Mouse (Mus musculus): ENCODE data around the gene Best3. TPM values are rescaled to one million over a fixed set of nuclear protein-coding genes. Genes with fewer than 3 reads are reported as not detected.
"Not testable (repeated sequence)": the region's sequence is repeated elsewhere in the genome, so short reads cannot be mapped to it uniquely, and the experiment has no call there.

Best3 gene
- total and polyA plus RNA-seq, 2 experiments from 2014 or later, result 0.57 to 1.1 TPM

DNA sequence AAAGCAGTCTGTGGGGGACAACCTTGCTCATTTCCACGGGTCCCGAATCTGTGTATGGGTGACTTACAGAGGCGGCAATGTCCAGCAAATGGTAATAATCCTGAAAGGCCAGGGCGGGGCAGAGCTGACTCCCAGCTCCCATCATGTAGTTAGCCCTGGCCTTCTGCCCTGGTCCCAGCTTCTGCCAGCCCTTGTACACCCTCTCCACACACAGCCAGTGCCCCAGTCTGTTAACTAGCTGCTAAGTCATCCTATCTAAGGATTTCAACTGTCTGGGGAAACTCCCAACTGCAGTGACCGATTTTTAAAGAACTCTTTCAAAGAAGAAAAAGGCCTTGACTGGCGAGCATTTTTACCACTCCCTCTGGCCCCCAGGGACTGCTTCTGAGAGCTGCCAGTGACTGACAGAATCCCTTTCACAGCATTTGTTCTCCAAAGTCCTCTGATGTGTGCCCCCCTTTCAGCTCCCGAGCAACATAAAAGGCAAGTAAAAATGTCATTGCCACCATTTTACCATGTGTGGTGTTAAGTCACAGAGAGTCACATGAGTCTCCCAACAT is 32.2 kb downstream of the Best3 start:
- ATAC-seq (ENCODE audit: insufficient read depth, low read depth) (no peak), DNase-seq (ENCODE audit: low spot score) (no peak)
- no peak for TF ChIP-seq EP300 (IDR thresholded peaks at IDR 0.05; ENCODE audit: low read depth)
- TF ChIP-seq CTCF (IDR thresholded peaks at IDR 0.05; ENCODE audit: low read depth), result no peak
- 0 out of 2 replicates have a peak, but pooled peaks cover 5% of the 10 kb centered on the region for H3K27me3 ChIP-seq (ENCODE audit: control insufficient read depth, insufficient read depth, low read length)
- no peak overlapping the region for H3K4me3 ChIP-seq (ENCODE audit: low read depth, low read length)
- no peaks in the 10 kb centered on the region for H3K9me3 ChIP-seq (replicated peaks; ENCODE audit: control insufficient read depth, low read length)
- H3K27ac ChIP-seq (ENCODE audit: low read depth), result no peak overlapping the region; the same call in 1 of the 2 replicates
- H3K9ac ChIP-seq (replicated peaks; ENCODE audit: low read depth, low read length), result no peak overlapping the region
- 65% methylated on average over 7 of the region's 7 CpGs for WGBS
- no peak overlapping the region for H3K4me2 ChIP-seq (ENCODE audit: low read depth, low read length)
- no peaks in the 10 kb centered on the region for H3K36me3 ChIP-seq (replicated peaks; ENCODE audit: control insufficient read depth, insufficient read depth, low read length)
- peaks cover 18% of the 10 kb centered on the region for H3K4me1 ChIP-seq (ENCODE audit: control insufficient read depth, insufficient read depth)

DNA sequence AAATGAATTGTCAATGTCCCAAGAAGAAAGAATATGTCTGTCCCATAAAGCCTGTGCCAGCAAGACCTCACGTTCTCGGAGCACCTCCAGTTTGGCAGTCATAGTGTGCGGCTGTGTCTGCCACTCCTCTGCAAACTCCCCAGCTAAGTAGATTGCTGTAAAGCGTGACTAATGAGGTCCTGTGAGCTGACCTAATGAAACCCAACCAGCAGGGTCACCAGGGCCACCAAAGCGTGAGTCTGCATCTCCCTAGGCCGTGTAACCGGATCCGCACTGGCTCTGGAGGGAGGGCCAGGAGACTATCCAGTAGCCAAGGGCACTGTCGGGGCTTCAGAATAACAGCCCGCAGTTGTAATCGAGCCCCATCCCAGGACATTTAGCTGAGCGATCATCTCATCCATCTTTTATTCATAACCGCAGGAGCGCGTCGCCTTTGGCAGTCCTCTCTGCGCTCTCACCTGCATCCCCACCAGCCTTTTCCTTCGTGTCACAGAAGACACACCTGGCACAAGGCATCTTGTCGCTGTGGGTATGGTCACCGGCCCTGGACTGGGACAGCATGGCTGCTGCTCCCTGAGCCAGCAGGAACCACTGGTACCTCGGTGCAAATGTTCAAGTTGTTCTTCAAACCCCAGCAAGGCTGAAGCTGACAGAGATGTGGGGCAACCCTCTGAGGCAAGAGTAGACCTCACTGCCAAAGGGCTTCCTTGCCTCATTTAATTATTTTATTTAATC is 35.1 kb downstream of the Best3 start:
- Histone ChIP-seq H3K27ac (ENCODE audit: low read depth) (no peak overlapping the region), H3K4me2 (ENCODE audit: low read depth, low read length) (no peak overlapping the region), H3K9ac (replicated peaks; ENCODE audit: low read depth, low read length) (no peak overlapping the region), H3K4me3 (ENCODE audit: low read depth, low read length) (no peak overlapping the region), H3K27me3 (ENCODE audit: control insufficient read depth, insufficient read depth, low read length) (0 out of 2 replicates have a peak, but pooled peaks cover 5% of the 10 kb centered on the region), H3K9me3 (replicated peaks; ENCODE audit: control insufficient read depth, low read length) (no peaks in the 10 kb centered on the region), H3K4me1 (ENCODE audit: control insufficient read depth, insufficient read depth) (peaks cover 19% of the 10 kb centered on the region), H3K36me3 (replicated peaks; ENCODE audit: control insufficient read depth, insufficient read depth, low read length) (no peaks in the 10 kb centered on the region)
- WGBS, result 51% methylated on average over 21 of the region's 21 CpGs
- TF ChIP-seq CTCF (IDR thresholded peaks at IDR 0.05; ENCODE audit: low read depth), result no peak
- TF ChIP-seq EP300 (IDR thresholded peaks at IDR 0.05; ENCODE audit: low read depth), result no peak
- DNase-seq (ENCODE audit: low spot score) (no peak), ATAC-seq (ENCODE audit: insufficient read depth, low read depth) (no peak)

DNA sequence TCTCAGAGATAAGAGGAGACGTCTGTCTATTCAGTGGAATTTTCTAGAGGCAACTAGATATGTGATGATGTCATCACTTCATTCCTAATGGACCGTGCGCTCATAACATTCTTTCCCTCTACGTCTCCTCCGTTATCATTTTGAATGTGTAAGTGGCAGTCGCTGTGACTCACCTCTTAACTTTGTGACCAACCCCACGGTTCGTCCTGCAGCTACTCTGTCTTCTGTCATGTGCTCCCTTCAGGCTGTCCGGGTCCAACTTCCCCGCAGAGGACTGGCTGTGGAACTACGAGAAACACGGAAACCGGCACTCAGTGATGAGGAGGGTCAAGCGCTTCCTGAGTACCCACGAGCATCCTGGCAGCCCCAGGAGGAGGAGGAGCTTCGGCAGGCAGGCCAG is 37.6 kb downstream of the Best3 start:
- Histone ChIP-seq H3K27me3 (ENCODE audit: control insufficient read depth, insufficient read depth, low read length) (0 out of 2 replicates have a peak, but pooled peaks cover 5% of the 10 kb centered on the region), H3K4me3 (ENCODE audit: low read depth, low read length) (peak overlapping the region; percentile 46), H3K9me3 (replicated peaks; ENCODE audit: control insufficient read depth, low read length) (no peaks in the 10 kb centered on the region), H3K36me3 (replicated peaks; ENCODE audit: control insufficient read depth, insufficient read depth, low read length) (no peaks in the 10 kb centered on the region), H3K4me2 (ENCODE audit: low read depth, low read length) (peak overlapping the region; percentile 76), H3K9ac (replicated peaks; ENCODE audit: low read depth, low read length) (peak overlapping the region; percentile 52), H3K27ac (ENCODE audit: low read depth) (peak overlapping the region; percentile 64), H3K4me1 (ENCODE audit: control insufficient read depth, insufficient read depth) (peaks cover 19% of the 10 kb centered on the region)
- peak; percentile 82 for DNase-seq (ENCODE audit: low spot score)
- peak; percentile 85 for ATAC-seq (ENCODE audit: insufficient read depth, low read depth)
- 1% methylated on average over 16 of the region's 16 CpGs for WGBS
- no peak for TF ChIP-seq CTCF (IDR thresholded peaks at IDR 0.05; ENCODE audit: low read depth)
- no peak for TF ChIP-seq EP300 (IDR thresholded peaks at IDR 0.05; ENCODE audit: low read depth)

DNA sequence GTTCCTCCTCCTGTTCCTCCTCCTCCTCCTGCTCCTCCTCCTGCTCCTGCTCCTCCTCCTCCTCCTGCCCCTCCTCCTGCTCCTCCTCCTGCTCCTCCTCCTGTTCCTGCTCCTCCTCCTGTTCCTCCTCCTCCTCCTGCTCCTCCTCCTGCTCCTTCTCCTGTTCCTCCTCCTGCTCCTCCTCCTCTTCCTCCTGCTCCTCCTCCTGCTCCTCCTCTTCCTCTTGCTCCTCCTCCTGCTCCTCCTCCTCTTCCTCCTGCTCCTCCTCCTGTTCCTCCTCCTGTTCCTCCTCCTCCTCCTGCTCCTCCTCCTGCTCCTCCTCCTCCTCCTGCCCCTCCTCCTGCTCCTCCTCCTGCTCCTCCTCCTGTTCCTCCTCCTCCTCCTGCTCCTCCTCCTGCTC is 39.7 kb downstream of the Best3 start:
- not testable (repeated sequence) for H3K9me3 ChIP-seq (replicated peaks; ENCODE audit: control insufficient read depth, low read length); H3K4me2 ChIP-seq (ENCODE audit: low read depth, low read length); H3K9ac ChIP-seq (replicated peaks; ENCODE audit: low read depth, low read length); H3K27me3 ChIP-seq (ENCODE audit: control insufficient read depth, insufficient read depth, low read length); DNase-seq (ENCODE audit: low spot score); H3K36me3 ChIP-seq (replicated peaks; ENCODE audit: control insufficient read depth, insufficient read depth, low read length); H3K4me3 ChIP-seq (ENCODE audit: low read depth, low read length); ATAC-seq (ENCODE audit: insufficient read depth, low read depth); H3K27ac ChIP-seq (ENCODE audit: low read depth)
- H3K4me1 ChIP-seq (ENCODE audit: control insufficient read depth, insufficient read depth), result peaks cover 19% of the 10 kb centered on the region

DNA sequence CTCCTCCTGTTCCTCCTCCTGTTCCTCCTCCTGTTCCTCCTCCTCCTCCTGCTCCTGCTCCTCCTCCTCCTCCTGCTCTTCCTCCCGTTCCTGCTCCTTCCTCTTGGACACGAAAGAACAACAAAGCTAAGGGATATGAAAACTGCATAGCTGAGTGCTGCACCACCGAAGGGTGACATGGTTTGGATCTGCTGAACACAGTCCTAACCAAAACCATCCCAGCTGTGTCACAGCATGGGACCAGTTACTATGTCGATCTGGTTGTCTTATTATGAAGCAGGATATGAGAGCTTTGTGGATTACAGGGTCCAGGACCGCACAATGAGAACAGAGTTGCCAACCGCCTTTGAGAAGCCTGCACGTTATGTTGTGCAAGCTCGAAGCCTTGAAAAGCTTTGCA is 40.1 kb downstream of the Best3 start:
- no peaks in the 10 kb centered on the region for H3K36me3 ChIP-seq (replicated peaks; ENCODE audit: control insufficient read depth, insufficient read depth, low read length)
- no peak overlapping the region for H3K4me3 ChIP-seq (ENCODE audit: low read depth, low read length)
- no peak overlapping the region for H3K27ac ChIP-seq (ENCODE audit: low read depth)
- ATAC-seq (ENCODE audit: insufficient read depth, low read depth) (no peak), DNase-seq (ENCODE audit: low spot score) (no peak)
- no peak overlapping the region for H3K4me2 ChIP-seq (ENCODE audit: low read depth, low read length)
- no peaks in the 10 kb centered on the region for H3K9me3 ChIP-seq (replicated peaks; ENCODE audit: control insufficient read depth, low read length)
- no peak overlapping the region for H3K9ac ChIP-seq (replicated peaks; ENCODE audit: low read depth, low read length)
- TF ChIP-seq EP300 (IDR thresholded peaks at IDR 0.05; ENCODE audit: low read depth) (no peak), CTCF (IDR thresholded peaks at IDR 0.05; ENCODE audit: low read depth) (no peak)
- H3K27me3 ChIP-seq (ENCODE audit: control insufficient read depth, insufficient read depth, low read length), result 0 out of 2 replicates have a peak, but pooled peaks cover 5% of the 10 kb centered on the region
- WGBS, result 78% methylated on average over 8 of the region's 8 CpGs
- peaks cover 19% of the 10 kb centered on the region for H3K4me1 ChIP-seq (ENCODE audit: control insufficient read depth, insufficient read depth)
